Mouse (Mus musculus) olfactory bulb, adult 2 months (tissue): ENCODE measurements around the gene Abca1. TPM values are rescaled to one million over a fixed set of nuclear protein-coding genes. Genes with fewer than 3 reads are reported as not detected.

Experiments
- H3K27ac ChIP-seq: fragments of 200-500 bp; 2 replicates; pipeline ENCODE4 v1.5.1; 2012; ENCODE audit warnings: low read depth, low read length; ENCODE audit not compliant: insufficient read depth
- H3K4me1 ChIP-seq: fragments of 200-500 bp; 2 replicates; pipeline ENCODE4 v1.6.1; 2012; ENCODE audit warnings: low read length; ENCODE audit not compliant: control insufficient read depth, insufficient read depth
- H3K4me3 ChIP-seq: fragments of 200-500 bp; 2 replicates; pipeline ENCODE4 v1.5.1; 2012; ENCODE audit warnings: mild to moderate bottlenecking, low read depth, low read length, moderate library complexity; ENCODE audit not compliant: insufficient read depth
- CTCF ChIP-seq: fragments of 200-500 bp; IDR thresholded peaks from 2 replicates; pipeline ENCODE4 v1.5.1; 2012; ENCODE audit warnings: low read depth, mild to moderate bottlenecking, low read length, moderate library complexity; ENCODE audit not compliant: insufficient read depth
- POLR2A ChIP-seq: fragments of 200-500 bp; IDR thresholded peaks from 2 replicates; pipeline ENCODE4 v1.6.1; 2012; ENCODE audit warnings: mild to moderate bottlenecking, low read depth, low read length, moderate library complexity; ENCODE audit not compliant: insufficient read depth
- WGBS: fragments of 180-500 bp; shearing (Covaris S2); methylation state at CpG from one replicate; pipeline ENCODE4 v1.1.7; 2018; 5-methylcytosine and 5-hydroxymethylcytosine counted together
- polyA plus RNA-seq: library from polyadenylated mRNA; stranded (reverse); fragments of >200 nt; gene quantifications from 2 replicates; pipeline ENCODE4 v1.2.4, GENCODE M21; 2012; ENCODE audit warnings: low replicate concordance; ENCODE audit not compliant: missing spikeins, insufficient read depth, insufficient read length

Abca1 gene
- polyA plus RNA-seq, 1 experiment: 149 TPM

- 94% methylated on average over 4 of the region's 4 CpGs for WGBS
- no peak overlapping the region for H3K27ac ChIP-seq
- H3K4me1 ChIP-seq: no peaks in the 10 kb centered on the region
- no peak overlapping the region for H3K4me3 ChIP-seq
- TF ChIP-seq CTCF: no peak
- TF ChIP-seq POLR2A: no peak
Measured at GRCm38 (mm10) chr4:53076788-53077350, 82.8 kb downstream of the Abca1 start.

- WGBS: 85% methylated on average over 7 of the region's 7 CpGs
- Histone ChIP-seq H3K4me3 (no peak overlapping the region), H3K4me1 (no peaks in the 10 kb centered on the region), H3K27ac (no peak overlapping the region)
- TF ChIP-seq CTCF (no peak), POLR2A (no peak)
Measured at GRCm38 (mm10) chr4:53073025-53073424, 86.7 kb downstream of the Abca1 start.

DNA sequence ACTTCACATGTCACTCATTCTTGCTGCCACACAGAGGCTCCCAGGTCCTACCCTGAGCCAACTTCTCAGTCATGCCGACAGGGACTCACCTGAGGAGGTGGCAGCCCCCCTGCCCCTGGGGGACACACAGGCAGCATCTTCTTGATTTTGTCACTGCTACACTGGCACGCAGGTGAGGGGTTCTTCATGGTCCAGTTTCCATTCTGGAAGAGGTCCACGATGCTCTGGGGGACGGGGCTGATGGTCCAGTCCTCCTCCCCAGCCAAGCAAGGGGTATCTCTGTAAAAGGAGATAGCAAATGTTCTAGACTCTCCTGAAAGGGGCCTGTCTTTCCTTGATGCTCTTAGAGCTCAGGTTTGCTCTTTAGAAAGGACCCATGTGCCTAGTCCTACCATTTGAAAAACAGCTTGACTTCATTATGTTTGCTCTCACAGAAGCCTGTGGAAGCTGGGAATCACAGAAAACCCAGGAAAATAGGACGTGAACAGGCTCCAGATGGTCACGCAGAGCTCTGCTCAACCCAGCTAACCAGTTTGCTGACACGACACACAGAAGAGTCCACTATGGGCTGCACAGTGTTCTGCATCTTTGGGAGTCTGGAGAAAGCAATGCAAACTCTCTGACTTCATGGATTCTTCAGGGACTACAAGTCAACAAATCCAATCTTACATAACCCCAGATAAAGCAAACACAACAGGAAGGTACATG is 97.2 kb downstream of the Abca1 start:
- 93% methylated on average over 7 of the region's 7 CpGs for WGBS
- TF ChIP-seq POLR2A (no peak), CTCF (no peak)
- H3K27ac ChIP-seq: no peak overlapping the region
- no peak overlapping the region for H3K4me3 ChIP-seq
- H3K4me1 ChIP-seq: no peaks in the 10 kb centered on the region

GRCm38 (mm10) chr4:53046238-53047022 is 113.3 kb downstream of the Abca1 start:
- Histone ChIP-seq H3K27ac (no peak overlapping the region), H3K4me1 (no peaks in the 10 kb centered on the region), H3K4me3 (no peak overlapping the region)
- 86% methylated on average over 9 of the region's 9 CpGs for WGBS
- no peak for TF ChIP-seq CTCF
- TF ChIP-seq POLR2A: no peak

DNA sequence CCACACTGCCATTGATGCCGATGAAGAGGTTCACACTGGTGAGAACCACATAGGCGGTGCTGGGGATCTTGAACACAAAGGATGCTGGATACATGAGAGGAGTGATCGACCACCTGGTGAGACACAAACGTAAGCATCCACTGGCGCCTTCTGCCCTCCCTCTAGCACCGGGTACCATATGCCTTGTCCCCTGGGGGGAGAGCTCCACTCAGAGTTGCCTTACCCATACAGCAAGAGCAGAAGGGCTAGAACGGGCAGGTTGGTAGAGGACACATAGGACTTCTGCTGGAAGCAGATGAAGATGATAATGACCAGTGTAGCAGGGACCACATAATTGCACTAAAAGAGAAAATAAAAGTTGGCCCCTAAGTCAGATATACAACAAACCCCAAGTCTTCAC is 113.9 kb downstream of the Abca1 start:
- no peaks in the 10 kb centered on the region for H3K4me1 ChIP-seq
- no peak for TF ChIP-seq POLR2A
- no peak for TF ChIP-seq CTCF

GRCm38 (mm10) chr4:53043819-53044218 is 115.9 kb downstream of the Abca1 start:
- 90% methylated on average over 8 of the region's 8 CpGs for WGBS

More for the DNA sequence above, 113.9 kb downstream of the Abca1 start:
- Histone ChIP-seq H3K27ac (no peak overlapping the region), H3K4me3 (no peak overlapping the region)
- 86% methylated on average over 7 of the region's 7 CpGs for WGBS

GRCm38 (mm10) chr4:53030326-53030948 is 129.3 kb downstream of the Abca1 start:
- 52% methylated on average over 8 of the region's 8 CpGs for whole genome bisulfite sequencing
- H3K27ac ChIP-seq: no peak overlapping the region
- no peaks in the 10 kb centered on the region for H3K4me1 ChIP-seq
- TF ChIP-seq CTCF (no peak), POLR2A (no peak)
- H3K4me3 ChIP-seq: no peak overlapping the region

More at GRCm38 (mm10) chr4:53043819-53044218, 115.9 kb downstream of the Abca1 start:
- TF ChIP-seq CTCF (no peak), POLR2A (no peak)
- Histone ChIP-seq H3K4me1 (no peaks in the 10 kb centered on the region), H3K4me3 (no peak overlapping the region), H3K27ac (no peak overlapping the region)

- H3K27ac ChIP-seq: no peak overlapping the region
Measured at GRCm38 (mm10) chr4:53027811-53028210, 131.9 kb downstream of the Abca1 start.

More at GRCm38 (mm10) chr4:53027811-53028210, 131.9 kb downstream of the Abca1 start:
- 88% methylated on average over 3 of the region's 3 CpGs for WGBS
- Histone ChIP-seq H3K4me3 (no peak overlapping the region), H3K4me1 (no peaks in the 10 kb centered on the region)
- TF ChIP-seq CTCF (no peak), POLR2A (no peak)
